Mouse (Mus musculus) layer of hippocampus, adult 9-11 months (tissue): ENCODE results near the gene Gm7173.

Source experiments
- DNase-seq: peaks from one replicate; pipeline ENCODE4 v3.0.0; 2022

Gene Gm7173

DNA sequence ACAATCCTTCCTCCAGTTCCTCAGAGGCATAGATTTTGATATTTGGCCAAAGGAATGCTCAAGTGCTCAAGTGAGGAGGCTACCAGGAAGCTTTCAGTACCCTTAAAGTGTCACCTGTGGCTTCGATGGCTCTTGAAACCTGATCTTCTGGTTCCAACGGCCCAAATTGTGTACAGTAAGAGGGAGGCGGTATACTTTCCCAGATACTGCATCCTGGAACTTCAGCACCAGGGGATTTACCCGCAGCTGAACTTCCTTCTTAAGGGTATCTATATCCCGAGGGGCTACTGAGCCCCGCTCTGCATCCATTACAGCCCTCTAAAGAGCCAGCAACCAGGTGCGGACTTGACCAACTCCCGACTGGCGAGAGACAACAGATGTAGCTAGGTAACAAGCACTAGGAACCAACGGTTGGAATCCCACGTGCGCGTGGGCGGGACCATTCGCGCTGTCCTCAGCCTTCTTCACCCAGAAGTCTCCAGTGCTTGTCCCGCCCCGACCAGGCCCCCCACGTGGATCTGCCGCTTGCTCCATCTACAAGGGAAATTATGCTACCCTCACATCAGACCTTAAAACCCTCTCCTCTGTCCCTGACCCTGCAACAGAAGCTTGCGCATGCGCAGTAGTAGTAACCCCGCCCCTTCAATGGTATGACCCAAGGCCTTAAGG lies at the start of gene Gm7173:
Gene Gm7173 (minus strand): TSS at position 309 of the 669 bp plus-strand sequence.
- peak; percentile 25 for DNase-seq

DNA sequence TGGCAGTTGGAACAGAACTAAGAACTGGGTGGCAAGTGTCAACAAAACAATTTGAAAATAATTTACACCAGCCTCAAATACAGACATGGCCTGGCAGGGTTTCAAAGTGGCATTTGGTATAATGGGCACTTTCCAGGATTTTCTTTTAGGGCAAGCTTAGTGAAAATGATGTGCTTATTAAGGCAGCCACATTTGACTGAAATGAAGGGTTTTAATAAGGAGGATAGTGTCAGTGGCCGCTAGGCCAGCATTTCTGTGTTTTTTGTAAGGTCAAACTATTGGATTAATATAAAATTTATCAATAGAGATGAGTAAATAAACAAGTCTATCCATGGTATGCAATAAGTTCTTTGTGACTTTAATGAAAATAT lies 546 bp upstream of the Gm7173 start:
- DNase-seq, result no peak

DNA sequence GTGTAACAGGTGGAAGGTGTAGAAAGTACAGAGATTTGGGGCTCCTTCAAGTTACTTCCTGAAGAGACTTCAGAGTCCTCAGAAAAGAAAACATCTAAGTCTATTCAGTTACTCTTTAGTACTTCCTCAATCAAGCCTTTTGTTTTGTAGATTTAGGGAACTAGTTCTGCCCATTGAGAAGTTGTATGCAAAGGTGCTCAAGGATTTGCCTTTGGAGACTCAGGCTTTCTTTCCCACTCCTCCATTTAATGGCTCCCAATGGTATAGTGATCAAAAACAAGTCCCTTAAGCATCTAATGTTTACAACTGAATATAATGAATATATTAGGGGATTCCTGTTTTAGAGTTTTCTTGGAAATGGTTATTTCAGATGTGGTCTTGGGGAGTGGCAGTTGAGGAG lies 200.3 kb downstream of the Gm7173 start:
- no peak for DNase-seq
